Mouse (Mus musculus) heart, adult 8-10 months (tissue): ENCODE results near the gene Cd24a. TPM values are rescaled to one million over a fixed set of nuclear protein-coding genes. Genes with fewer than 3 reads are reported as not detected.

ENCODE experiments used
- DNase-seq: peaks from one replicate; pipeline ENCODE4 v3.0.0; 2022; ENCODE audit warnings: low spot score
- total RNA-seq, 4 experiments: library from RNA; stranded (reverse); gene quantifications; 2 replicates each; pipeline ENCODE4 v1.2.4; 2022

Gene Cd24a
- total RNA-seq, 4 experiments from 2014 or later = 2.2 to 12.2 (median 3.4) TPM

GRCm38 (mm10) chr10:43581260-43581659 lies 3.2 kb downstream of the Cd24a start:
- no peak for DNase-seq

GRCm38 (mm10) chr10:43584538-43584937 lies 6.5 kb downstream of the Cd24a start:
- DNase-seq = no peak

GRCm38 (mm10) chr10:43588470-43589177 lies 10.5 kb downstream of the Cd24a start:
- DNase-seq = no peak

- no peak for DNase-seq
Observed at GRCm38 (mm10) chr10:43591477-43591876, 13.4 kb downstream of the Cd24a start.

GRCm38 (mm10) chr10:43593182-43593581 lies 15.1 kb downstream of the Cd24a start:
- no peak for DNase-seq

- DNase-seq = no peak
Observed at GRCm38 (mm10) chr10:43594187-43594586, 16.1 kb downstream of the Cd24a start.

GRCm38 (mm10) chr10:43594894-43595293 lies 16.8 kb downstream of the Cd24a start:
- no peak for DNase-seq

- DNase-seq = no peak
Observed at GRCm38 (mm10) chr10:43598067-43598726, 20.1 kb downstream of the Cd24a start.

GRCm38 (mm10) chr10:43601039-43601438 lies 23.0 kb downstream of the Cd24a start:
- no peak for DNase-seq

GRCm38 (mm10) chr10:43601511-43602396 lies 23.7 kb downstream of the Cd24a start:
- DNase-seq = no peak

GRCm38 (mm10) chr10:43603975-43604686 lies 26.0 kb downstream of the Cd24a start:
- no peak for DNase-seq

GRCm38 (mm10) chr10:43604687-43605250 lies 26.7 kb downstream of the Cd24a start:
- DNase-seq = no peak

GRCm38 (mm10) chr10:43605901-43606300 lies 27.8 kb downstream of the Cd24a start:
- DNase-seq = no peak

GRCm38 (mm10) chr10:43609507-43609906 lies 31.4 kb downstream of the Cd24a start:
- no peak for DNase-seq

- DNase-seq = no peak
Observed at GRCm38 (mm10) chr10:43609958-43610357, 31.9 kb downstream of the Cd24a start.

GRCm38 (mm10) chr10:43611081-43611480 lies 33.0 kb downstream of the Cd24a start:
- no peak for DNase-seq

GRCm38 (mm10) chr10:43619059-43619531 lies 41.0 kb downstream of the Cd24a start:
- no peak for DNase-seq

- no peak for DNase-seq
Observed at GRCm38 (mm10) chr10:43619939-43620338, 41.9 kb downstream of the Cd24a start.

- no peak for DNase-seq
Observed at GRCm38 (mm10) chr10:43623510-43623909, 45.4 kb downstream of the Cd24a start.

GRCm38 (mm10) chr10:43624362-43624761 lies 46.3 kb downstream of the Cd24a start:
- no peak for DNase-seq

GRCm38 (mm10) chr10:43624791-43625398 lies 46.8 kb downstream of the Cd24a start:
- DNase-seq = no peak
